Mouse (Mus musculus) C2C12 (cell line): ENCODE results near the gene Lime1.

Experiments
- CEBPB ChIP-seq: IDR thresholded peaks from one replicate; pipeline ENCODE4 v1.6.1; 2011; ENCODE audit warnings: low read depth, mild to moderate bottlenecking, control low read depth, moderate library complexity
- CTCF ChIP-seq: IDR thresholded peaks from one replicate; pipeline ENCODE4 v1.5.1; 2011; ENCODE audit not compliant: control insufficient read depth, insufficient read depth, insufficient read length
- MAX ChIP-seq: IDR thresholded peaks from one replicate; pipeline ENCODE4 v1.6.1; 2011; ENCODE audit warnings: mild to moderate bottlenecking, control low read depth
- MYOG ChIP-seq: IDR thresholded peaks from one replicate; pipeline ENCODE4 v1.6.1; 2011; ENCODE audit not compliant: control insufficient read depth, insufficient read length; ENCODE audit errors: extremely low read depth

DNA sequence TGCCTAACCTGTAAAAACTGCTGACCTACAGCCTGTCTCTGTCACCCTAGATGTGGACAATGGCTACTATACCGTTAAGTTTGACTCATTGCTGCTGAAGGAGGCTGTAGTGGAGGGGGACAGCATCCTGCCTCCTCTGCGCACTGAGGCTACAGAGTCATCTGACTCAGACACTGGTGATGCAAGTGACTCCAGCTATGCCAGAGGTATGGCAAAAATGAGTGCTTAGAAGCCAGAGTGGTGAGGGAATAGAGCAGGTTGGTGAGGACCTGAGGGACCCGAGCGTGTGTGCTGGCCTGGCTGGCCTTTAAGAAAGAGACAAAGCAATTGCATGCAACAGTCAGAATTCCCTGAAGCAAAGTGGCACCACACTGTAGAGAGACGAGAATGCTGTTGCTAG, 1.2 kb upstream of the Lime1 start:
- no peak for TF ChIP-seq MAX
- TF ChIP-seq CTCF: no peak
- TF ChIP-seq MYOG: no peak
- TF ChIP-seq CEBPB: no peak
